Mouse (Mus musculus): ENCODE measurements around the gene Mmp25. TPM values are rescaled to one million over a fixed set of nuclear protein-coding genes. Genes with fewer than 3 reads are reported as not detected.

Gene Mmp25
- polyA plus RNA-seq (2015; fragmentation: Illumina TruSeq; extraction: RNeasy Lipid Tissue Mini Kit (QIAGEN cat#74804); ENCODE audit: low read depth, low replicate concordance): 0.24 TPM

DNA sequence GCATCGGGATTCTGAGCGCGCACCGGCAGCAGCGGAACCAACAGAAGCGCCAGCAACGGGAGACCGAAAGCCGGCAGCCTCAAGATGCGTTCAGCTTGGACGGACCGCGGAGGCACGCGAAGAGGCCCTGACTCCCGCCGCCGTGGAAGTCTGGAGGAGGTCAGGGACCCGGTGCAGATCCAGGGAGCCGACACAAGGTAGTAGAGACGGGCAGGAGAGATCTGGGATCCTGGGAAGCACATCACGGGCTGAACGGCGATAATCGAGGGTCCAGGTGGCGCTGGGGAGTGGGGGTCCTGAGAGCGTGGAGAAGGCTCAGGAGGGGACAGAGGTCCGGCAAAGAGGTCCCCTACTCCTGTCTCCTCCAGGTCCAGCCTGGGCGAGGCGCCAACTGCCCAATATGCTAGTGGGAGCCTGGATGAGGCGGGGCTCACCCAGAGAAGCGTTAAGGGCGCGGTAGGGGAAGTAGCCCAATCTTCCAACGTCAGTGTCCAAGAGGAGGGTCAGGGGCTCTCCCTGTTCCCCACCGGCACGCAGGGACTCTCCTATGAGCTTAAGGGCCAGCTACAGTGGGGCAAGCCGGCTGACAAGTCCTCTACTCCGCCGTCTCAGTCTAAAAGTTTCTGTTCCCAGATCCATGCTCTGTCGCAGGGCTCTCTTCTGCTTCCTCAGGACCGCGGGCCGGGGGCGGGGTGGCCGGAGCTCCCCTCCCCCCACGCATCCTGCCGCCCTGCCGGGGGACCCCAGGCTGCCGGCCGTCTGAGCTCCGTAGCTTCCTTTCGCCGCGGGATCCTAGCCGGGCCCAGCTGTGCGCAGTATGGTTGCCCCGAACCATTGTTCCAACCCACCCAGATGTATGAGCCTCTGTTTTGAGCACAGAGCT lies at the start of gene Mmp25:
Mmp25 (minus strand) TSS at position 665 of the 883 bp plus-strand sequence.

DNA sequence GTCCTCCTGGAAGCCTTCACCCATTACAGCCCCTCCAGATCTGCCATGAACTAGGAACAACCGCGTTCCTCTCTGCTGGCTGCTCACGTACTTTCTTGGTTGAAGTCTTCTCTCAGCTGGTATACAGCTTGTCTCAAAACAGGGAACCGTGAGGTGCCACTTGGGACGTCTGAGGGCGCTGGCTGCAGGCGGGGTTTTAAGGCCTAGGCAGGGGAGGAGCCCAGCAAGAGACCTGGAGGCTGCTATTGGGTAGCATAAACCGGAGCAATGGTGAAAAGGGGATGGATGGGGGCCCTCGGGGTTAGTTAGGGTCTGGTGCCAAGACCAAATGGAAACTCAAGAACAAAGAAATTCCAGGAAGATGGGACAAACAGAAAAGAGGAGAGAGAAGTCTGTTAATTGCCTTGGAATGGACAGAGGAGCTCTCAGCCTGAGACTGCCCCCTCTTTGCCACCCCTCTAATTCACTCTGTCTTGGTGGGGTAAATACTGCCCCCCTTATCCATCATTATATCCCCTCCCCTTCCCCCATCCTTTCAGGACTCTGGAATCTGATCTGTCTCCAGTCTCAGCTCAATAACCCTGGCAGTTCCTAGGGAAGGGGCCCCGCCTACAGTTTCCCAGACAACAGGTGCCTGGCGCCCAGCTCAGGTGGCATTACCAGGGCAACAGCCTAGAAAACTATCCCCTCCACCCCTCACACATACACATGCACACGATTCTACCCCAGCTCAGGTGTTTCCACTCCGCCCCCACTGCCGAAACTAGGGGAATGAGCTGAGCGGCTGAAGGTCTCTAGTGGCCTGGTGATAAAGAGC lies 39.0 kb upstream of the Mmp25 start, which contains the start of gene Cldn9:
Cldn9 (minus strand) TSS at position 171 of the 817 bp plus-strand sequence.

DNA sequence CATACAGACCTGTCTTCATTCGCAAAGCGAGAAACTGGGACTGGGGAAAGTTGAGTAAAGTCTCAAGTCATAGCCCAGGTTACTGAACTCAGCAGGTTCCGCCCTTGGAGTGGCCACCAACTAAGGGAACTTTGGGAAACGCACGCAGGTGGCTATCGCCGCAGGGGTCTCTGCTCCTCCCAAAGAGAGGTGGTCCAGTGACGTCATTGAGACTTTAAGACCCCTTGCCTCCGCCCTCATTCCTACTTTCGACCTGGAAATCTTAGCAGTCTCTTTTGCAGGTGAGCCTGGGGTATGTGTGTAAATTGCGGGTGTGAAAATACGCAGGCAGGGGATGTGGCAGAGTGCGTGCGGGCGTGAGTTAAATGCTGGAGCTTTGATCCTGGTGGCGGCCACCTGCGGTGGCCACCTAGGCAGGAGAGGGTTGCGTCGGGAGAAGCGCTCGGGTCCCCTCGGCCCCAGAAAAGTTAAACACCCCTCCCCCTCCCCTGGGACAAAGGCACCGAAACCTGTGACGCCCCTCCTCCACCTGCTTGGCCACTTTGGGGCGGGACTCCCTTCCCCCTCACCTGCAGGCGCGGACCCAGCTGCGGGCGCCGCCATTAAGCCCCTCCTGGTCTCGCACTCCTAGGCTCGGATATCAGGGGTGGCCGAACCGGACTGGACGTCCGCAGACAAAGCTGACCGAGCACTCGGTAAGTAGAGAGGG lies 34.2 kb upstream of the Mmp25 start, which contains the start of gene Cldn6:
Cldn6 (plus strand) TSS at position 123 of the 709 bp plus-strand sequence.

DNA sequence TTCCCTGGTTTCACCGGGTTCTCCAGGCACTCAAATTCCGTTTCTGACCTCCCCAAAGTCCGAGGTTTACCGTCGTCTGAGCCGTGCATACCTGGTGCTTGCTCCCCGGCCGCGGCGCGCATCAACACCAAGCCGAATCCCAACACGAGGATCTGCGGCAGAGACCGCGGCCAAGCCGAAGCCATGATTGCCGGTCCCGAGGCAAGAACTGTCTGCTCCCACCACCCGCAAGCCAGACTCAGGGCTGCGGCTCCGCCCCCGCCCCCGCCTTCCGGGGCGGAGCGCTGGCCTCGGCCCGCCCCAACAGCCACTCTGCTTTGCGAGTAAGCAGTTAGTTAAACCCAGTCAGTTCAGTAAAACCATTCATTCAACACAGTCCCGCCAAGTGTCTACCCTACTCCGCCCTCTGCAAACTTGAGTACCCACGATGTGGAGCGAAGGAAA lies 32.2 kb upstream of the Mmp25 start, which contains the start of gene Tnfrsf12a:
Tnfrsf12a (minus strand) TSS at position 233 of the 444 bp plus-strand sequence.

DNA sequence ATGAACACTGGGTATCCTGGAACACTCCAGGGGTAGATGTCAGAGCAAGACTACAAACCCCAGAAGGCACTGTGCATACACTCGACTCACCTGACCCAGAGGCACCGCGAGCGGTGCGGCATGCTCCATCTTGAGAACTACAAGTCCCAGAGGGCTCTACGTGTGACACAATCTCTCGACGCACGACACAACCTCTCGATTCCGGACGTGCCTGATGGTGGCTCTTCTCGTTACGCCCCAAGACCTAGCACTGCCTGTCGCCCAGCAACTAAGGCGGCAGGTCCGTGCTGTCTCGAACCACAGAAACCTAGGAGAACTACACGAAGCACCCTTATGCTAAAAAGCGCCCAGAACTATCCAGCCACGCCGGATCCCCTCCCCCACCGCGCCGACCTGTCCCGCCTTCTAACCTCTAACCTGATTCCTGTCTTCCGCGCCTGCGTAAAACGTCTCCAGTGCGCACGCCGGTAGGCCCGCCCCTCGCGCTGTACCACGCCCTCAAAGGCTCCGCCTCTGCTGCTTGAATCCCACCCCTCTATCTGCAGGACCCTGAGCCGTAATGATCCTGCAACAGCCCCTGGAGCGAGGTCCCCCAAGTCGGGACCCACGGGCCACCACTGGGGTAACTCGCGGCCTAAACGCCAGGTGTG lies 28.5 kb upstream of the Mmp25 start, which contains the start of the genes Hcfc1r1 and Thoc6:
Hcfc1r1 (plus strand) TSS at position 173 of the 650 bp plus-strand sequence.
Thoc6 (minus strand) TSS at position 459 of the 650 bp plus-strand sequence.

DNA sequence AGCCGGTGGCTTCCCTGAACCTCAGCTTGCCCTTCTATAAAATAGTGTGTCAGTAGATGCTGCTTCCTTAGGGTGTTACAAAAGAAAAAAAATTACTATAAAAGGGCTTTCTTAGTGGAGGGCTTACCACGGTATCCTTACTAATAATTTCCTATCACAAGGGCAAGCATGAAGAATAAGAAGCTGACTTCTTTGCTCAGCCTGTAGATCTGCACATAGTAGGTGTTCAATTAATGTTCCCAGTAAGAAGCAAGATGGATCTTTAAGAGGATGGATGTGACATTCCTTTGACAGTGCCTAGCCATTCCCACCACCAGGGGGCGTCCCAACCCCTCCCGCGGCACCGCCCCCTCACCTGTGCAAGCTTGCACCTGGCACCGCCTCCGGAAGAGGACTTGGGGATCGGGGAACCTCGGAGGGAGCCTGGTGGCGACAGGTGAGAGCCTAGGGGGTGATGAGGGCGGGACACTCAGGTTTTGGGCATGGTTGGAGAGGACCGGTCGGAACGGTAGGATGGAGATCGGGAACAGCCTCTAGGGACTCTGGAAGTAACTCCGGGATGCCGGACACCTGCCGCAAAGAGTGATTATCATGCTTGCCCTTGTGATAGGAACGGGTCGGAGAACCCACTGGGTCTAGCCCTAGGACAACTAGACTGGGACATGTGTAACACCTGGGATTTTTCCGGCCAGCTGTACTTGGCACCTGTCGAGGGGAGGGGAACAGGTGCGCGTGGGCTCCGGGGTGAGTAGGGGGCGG lies 15.2 kb upstream of the Mmp25 start, which contains the start of gene Bicdl2:
Bicdl2 (plus strand) TSS at position 390 of the 759 bp plus-strand sequence.

DNA sequence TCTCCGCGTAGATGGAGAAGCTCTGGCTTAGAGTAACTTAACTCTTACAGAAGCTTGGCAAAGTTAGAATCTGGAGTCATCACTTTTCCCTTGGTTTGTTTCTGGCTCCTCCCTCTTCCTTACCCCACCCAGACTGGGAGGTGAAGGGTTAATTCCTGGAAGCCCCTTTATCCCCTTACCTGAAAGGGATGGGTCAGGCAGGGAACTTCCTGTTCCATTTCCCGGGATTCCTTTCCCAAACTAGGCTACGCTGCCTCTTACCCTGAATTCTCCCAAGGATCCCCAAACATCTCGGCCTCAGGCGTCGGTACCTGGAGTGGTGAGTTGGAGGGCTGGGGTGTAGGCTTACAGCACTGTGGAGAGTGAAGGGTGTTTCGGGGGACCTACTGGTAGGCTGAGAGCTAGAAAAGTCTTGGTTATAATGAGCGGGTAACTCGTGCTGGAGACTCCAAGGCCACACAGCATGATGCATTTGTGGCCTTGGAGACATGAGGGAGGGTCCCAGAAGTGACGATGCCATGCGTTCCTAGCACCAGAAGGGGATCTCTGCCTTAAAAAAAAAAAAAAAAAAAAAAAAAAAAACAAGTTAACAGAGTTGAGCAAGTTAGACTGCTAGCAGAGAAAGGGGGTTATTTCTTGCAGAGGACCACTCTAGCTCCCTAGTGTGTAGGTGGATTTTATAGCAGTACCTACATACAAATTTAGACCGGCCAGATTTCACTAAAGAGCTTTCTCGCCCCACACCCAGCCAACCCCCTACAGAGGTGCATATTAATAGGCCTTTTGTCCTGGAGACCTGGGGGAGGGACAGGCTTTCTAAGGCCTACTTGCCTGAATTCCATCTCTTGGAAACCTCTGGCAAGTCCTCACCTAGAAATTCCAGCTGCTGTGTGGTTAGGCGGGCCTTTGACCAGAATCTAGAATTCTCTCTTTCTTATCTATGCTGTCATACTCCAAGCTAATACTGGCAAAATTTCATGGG lies 44.1 kb downstream of the Mmp25 start, which contains the start of gene Zscan10:
Zscan10 (plus strand) TSS at position 216 of the 982 bp plus-strand sequence.

DNA sequence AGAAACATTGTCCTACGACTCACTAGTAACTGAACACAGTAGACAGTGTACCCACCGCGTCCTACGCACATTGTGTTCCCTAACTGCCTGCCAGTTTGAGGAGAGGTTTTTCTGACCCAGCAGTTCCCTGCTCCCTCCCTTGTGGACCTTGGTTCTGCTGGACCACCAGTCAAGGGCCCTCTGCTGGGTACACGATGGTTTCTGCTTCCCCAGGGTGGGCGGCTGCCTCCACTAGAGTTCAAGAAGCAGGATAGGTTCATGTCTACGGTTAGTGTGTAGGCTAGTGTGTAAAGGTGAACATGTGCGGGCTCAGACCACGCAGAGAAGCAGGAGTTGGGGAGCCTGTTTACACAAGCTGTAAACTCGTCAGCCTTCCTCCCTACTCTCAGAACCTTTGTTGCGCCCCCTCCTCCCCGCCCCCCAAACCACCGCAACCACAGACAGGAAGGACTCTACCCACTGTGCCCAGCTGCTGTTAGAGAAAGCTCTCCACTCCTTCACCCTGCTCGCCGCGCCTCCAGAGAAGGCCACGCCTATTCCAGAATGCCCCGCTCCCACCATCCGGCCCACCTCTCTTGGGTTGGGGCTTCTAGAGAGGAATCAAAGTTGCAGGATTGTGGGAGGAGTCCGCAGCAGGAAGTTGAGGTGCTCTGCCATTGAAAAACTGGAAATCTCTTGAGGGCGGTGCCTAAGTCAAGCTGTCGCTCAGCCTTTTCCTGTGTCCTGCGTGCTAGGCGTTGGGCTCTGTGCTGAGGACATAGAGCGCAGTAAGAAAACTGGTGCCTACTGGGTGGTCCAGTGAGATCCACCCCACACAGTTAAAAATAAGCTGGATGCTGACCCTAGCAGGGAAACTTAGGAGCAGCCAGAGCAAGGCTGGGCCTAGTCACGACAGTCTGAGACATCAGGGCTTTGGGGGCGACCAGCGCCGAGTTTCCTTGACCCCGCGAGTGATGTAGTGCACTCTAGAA lies 46.2 kb downstream of the Mmp25 start, which contains the start of gene Zfp13:
Zfp13 (minus strand) TSS at position 906 of the 971 bp plus-strand sequence.

Other genes with a start within 250 kb of the Mmp25 start
- not detected for gene Vmn2r117, start 165.6 kb downstream of the Mmp25 start, polyA plus RNA-seq (2015; fragmentation: Illumina TruSeq; extraction: RNeasy Lipid Tissue Mini Kit (QIAGEN cat#74804); ENCODE audit: low read depth, low replicate concordance)
- 5.8 TPM for gene Zfp213, start 81.0 kb downstream of the Mmp25 start, polyA plus RNA-seq (2015; fragmentation: Illumina TruSeq; extraction: RNeasy Lipid Tissue Mini Kit (QIAGEN cat#74804); ENCODE audit: low read depth, low replicate concordance)
- 18.1 TPM for gene Zfp13, start 45.8 kb downstream of the Mmp25 start, polyA plus RNA-seq (2015; fragmentation: Illumina TruSeq; extraction: RNeasy Lipid Tissue Mini Kit (QIAGEN cat#74804); ENCODE audit: low read depth, low replicate concordance)
- gene Zscan10, start 44.4 kb downstream of the Mmp25 start, polyA plus RNA-seq (2015; fragmentation: Illumina TruSeq; extraction: RNeasy Lipid Tissue Mini Kit (QIAGEN cat#74804); ENCODE audit: low read depth, low replicate concordance): not detected
- gene Bicdl2, start 15.2 kb upstream of the Mmp25 start, polyA plus RNA-seq (2015; fragmentation: Illumina TruSeq; extraction: RNeasy Lipid Tissue Mini Kit (QIAGEN cat#74804); ENCODE audit: low read depth, low replicate concordance): not detected
- gene Hcfc1r1, start 28.3 kb upstream of the Mmp25 start, polyA plus RNA-seq (2015; fragmentation: Illumina TruSeq; extraction: RNeasy Lipid Tissue Mini Kit (QIAGEN cat#74804); ENCODE audit: low read depth, low replicate concordance): 211 TPM
- 9.6 TPM for gene Thoc6, start 28.6 kb upstream of the Mmp25 start, polyA plus RNA-seq (2015; fragmentation: Illumina TruSeq; extraction: RNeasy Lipid Tissue Mini Kit (QIAGEN cat#74804); ENCODE audit: low read depth, low replicate concordance)
- 14.9 TPM for gene Tnfrsf12a, start 32.2 kb upstream of the Mmp25 start, polyA plus RNA-seq (2015; fragmentation: Illumina TruSeq; extraction: RNeasy Lipid Tissue Mini Kit (QIAGEN cat#74804); ENCODE audit: low read depth, low replicate concordance)
- gene Cldn6, start 34.0 kb upstream of the Mmp25 start, polyA plus RNA-seq (2015; fragmentation: Illumina TruSeq; extraction: RNeasy Lipid Tissue Mini Kit (QIAGEN cat#74804); ENCODE audit: low read depth, low replicate concordance): not detected
- gene Cldn9, start 38.7 kb upstream of the Mmp25 start, polyA plus RNA-seq (2015; fragmentation: Illumina TruSeq; extraction: RNeasy Lipid Tissue Mini Kit (QIAGEN cat#74804); ENCODE audit: low read depth, low replicate concordance): 0.31 TPM
- gene 1520401A03Rik, start 77.5 kb upstream of the Mmp25 start, polyA plus RNA-seq (2015; fragmentation: Illumina TruSeq; extraction: RNeasy Lipid Tissue Mini Kit (QIAGEN cat#74804); ENCODE audit: low read depth, low replicate concordance): 0.39 TPM
- gene Pkmyt1, start 81.1 kb upstream of the Mmp25 start, polyA plus RNA-seq (2015; fragmentation: Illumina TruSeq; extraction: RNeasy Lipid Tissue Mini Kit (QIAGEN cat#74804); ENCODE audit: low read depth, low replicate concordance): 5.1 TPM
- gene Paqr4, start 95.6 kb upstream of the Mmp25 start, polyA plus RNA-seq (2015; fragmentation: Illumina TruSeq; extraction: RNeasy Lipid Tissue Mini Kit (QIAGEN cat#74804); ENCODE audit: low read depth, low replicate concordance): 53.5 TPM
- 0.97 TPM for gene Kremen2, start 100.6 kb upstream of the Mmp25 start, polyA plus RNA-seq (2015; fragmentation: Illumina TruSeq; extraction: RNeasy Lipid Tissue Mini Kit (QIAGEN cat#74804); ENCODE audit: low read depth, low replicate concordance)
- 321 TPM for gene Flywch1, start 126.3 kb upstream of the Mmp25 start, polyA plus RNA-seq (2015; fragmentation: Illumina TruSeq; extraction: RNeasy Lipid Tissue Mini Kit (QIAGEN cat#74804); ENCODE audit: low read depth, low replicate concordance)
- gene Flywch2, start 140.8 kb upstream of the Mmp25 start, polyA plus RNA-seq (2015; fragmentation: Illumina TruSeq; extraction: RNeasy Lipid Tissue Mini Kit (QIAGEN cat#74804); ENCODE audit: low read depth, low replicate concordance): 29.3 TPM
- 295 TPM for gene Srrm2, start 145.3 kb upstream of the Mmp25 start, polyA plus RNA-seq (2015; fragmentation: Illumina TruSeq; extraction: RNeasy Lipid Tissue Mini Kit (QIAGEN cat#74804); ENCODE audit: low read depth, low replicate concordance)
- gene Elob, start 183.9 kb upstream of the Mmp25 start, polyA plus RNA-seq (2015; fragmentation: Illumina TruSeq; extraction: RNeasy Lipid Tissue Mini Kit (QIAGEN cat#74804); ENCODE audit: low read depth, low replicate concordance): 700 TPM
- not detected for gene Prss33, start 190.8 kb upstream of the Mmp25 start, polyA plus RNA-seq (2015; fragmentation: Illumina TruSeq; extraction: RNeasy Lipid Tissue Mini Kit (QIAGEN cat#74804); ENCODE audit: low read depth, low replicate concordance)
- not detected for gene Prss32, start 198.6 kb upstream of the Mmp25 start, polyA plus RNA-seq (2015; fragmentation: Illumina TruSeq; extraction: RNeasy Lipid Tissue Mini Kit (QIAGEN cat#74804); ENCODE audit: low read depth, low replicate concordance)
- 0.42 TPM for gene Prss41, start 198.9 kb upstream of the Mmp25 start, polyA plus RNA-seq (2015; fragmentation: Illumina TruSeq; extraction: RNeasy Lipid Tissue Mini Kit (QIAGEN cat#74804); ENCODE audit: low read depth, low replicate concordance)
- gene Prss21, start 222.8 kb upstream of the Mmp25 start, polyA plus RNA-seq (2015; fragmentation: Illumina TruSeq; extraction: RNeasy Lipid Tissue Mini Kit (QIAGEN cat#74804); ENCODE audit: low read depth, low replicate concordance): not detected
- gene Dcpp1, start 235.6 kb upstream of the Mmp25 start, polyA plus RNA-seq (2015; fragmentation: Illumina TruSeq; extraction: RNeasy Lipid Tissue Mini Kit (QIAGEN cat#74804); ENCODE audit: low read depth, low replicate concordance): not detected
- not detected for gene Dcpp2, start 235.6 kb upstream of the Mmp25 start, polyA plus RNA-seq (2015; fragmentation: Illumina TruSeq; extraction: RNeasy Lipid Tissue Mini Kit (QIAGEN cat#74804); ENCODE audit: low read depth, low replicate concordance)

Data from brain, adult 10 weeks (tissue).